Mouse (Mus musculus) left cerebral cortex, adult 6 months (tissue): Measurements from ENCODE around the gene Tril. TPM values are rescaled to one million over a fixed set of nuclear protein-coding genes. Genes with fewer than 3 reads are reported as not detected.

Experiments
- long read RNA-seq, 2 experiments: library from polyadenylated mRNA; unstranded; transcript quantifications; one replicate each; pipeline ENCODE4 v2.0.0; 2019 to 2020
- polyA plus RNA-seq: library from polyadenylated mRNA; unstranded; fragments of <200 nt; fragmentation: Nextera tagmentation; gene quantifications from 2 replicates; pipeline ENCODE4 v1.2.3, GENCODE M21; 2021

Gene Tril
- 12.2 and 16.5 TPM in 2 replicates for polyA plus RNA-seq
- long read RNA-seq, experiment 1, full-length matches to known transcripts = 127 of 128 reads
- long read RNA-seq, experiment 1, partial matches to known transcripts = 0 of 128 reads
- long read RNA-seq, experiment 1, other reads (novel, unspliced or antisense) = 1 of 128 reads
- long read RNA-seq, experiment 2, full-length matches to known transcripts = 37 of 38 reads
- long read RNA-seq, experiment 2, partial matches to known transcripts = 0 of 38 reads
- long read RNA-seq, experiment 2, other reads (novel, unspliced or antisense) = 1 of 38 reads

GRCm38 (mm10) chr6:53820486-53820985 is at the start of gene Tril:
TSS of gene Tril (minus strand) at chr6:53820830.

Other genes starting within 250 kb of the Tril start
- gene Cpvl, start 157.8 kb upstream of the Tril start, polyA plus RNA-seq = 0.11 TPM in 1 of 2 replicates, not detected in the other
- gene Chn2, start 218.7 kb upstream of the Tril start, polyA plus RNA-seq = 32.1 and 37.2 TPM in 2 replicates